Mouse (Mus musculus) brain, adult 2 months (tissue): ENCODE measurements at regions not wholly inside any gene's neighbourhood (a gene's known extent, or its start where the extent isn't known, plus 50 kb on each side); places are given as distances from the start of the nearest gene placed in this dataset.
A peak's percentile ranks its signal among the peaks of the same experiment; 100 is the strongest.

Experiments
- DNase-seq: peaks from one replicate; pipeline ENCODE4 v3.0.0; 2011; ENCODE audit warnings: low read depth, low spot score

GRCm38 (mm10) chr12:92509494-92509893, 660.5 kb upstream of the Sel1l start:
- no peak for DNase-seq

- peak; percentile 79 for DNase-seq
Observed at GRCm38 (mm10) chr12:92508796-92509489, 660.0 kb upstream of the Sel1l start.

- no peak for DNase-seq
Observed at GRCm38 (mm10) chr12:92483984-92484383, 635.0 kb upstream of the Sel1l start.

GRCm38 (mm10) chr12:92474293-92475062, 625.5 kb upstream of the Sel1l start:
- no peak for DNase-seq

DNA sequence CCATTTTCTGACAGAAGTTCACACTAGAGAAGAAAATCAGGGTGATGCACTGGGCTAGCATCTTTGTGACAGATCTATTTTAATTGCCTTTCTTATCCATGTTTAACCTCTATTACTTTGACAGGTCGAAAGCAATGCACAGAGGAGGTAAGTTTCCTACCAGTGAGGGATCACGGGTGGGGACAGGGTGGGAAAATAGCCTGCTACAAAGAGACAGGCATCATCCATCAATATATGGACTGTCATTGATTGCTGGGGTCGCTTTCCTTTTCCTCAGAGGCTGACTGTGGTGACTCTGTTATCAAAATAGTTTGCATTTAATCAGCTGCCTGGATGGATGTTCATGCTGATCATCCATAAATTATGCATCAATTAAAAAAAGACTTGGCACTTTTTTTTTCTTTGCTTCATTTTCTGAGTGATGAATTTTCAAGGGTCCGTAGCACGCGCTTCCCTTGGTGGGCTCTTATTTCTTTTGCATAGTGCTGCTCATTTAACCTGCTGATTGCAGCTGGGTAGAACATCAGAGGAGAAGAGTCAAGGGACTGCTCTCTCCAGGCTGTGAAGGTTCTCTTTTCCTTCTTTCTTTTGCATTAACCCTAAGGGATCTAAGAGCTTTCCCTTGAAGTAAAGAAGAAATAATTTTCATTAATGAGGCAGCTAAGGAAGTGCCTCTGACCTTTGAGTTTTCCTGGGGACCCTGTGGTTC, 602.3 kb upstream of the Sel1l start:
- DNase-seq: no peak

GRCm38 (mm10) chr12:92418458-92418857, 569.5 kb upstream of the Sel1l start:
- DNase-seq: no peak

DNA sequence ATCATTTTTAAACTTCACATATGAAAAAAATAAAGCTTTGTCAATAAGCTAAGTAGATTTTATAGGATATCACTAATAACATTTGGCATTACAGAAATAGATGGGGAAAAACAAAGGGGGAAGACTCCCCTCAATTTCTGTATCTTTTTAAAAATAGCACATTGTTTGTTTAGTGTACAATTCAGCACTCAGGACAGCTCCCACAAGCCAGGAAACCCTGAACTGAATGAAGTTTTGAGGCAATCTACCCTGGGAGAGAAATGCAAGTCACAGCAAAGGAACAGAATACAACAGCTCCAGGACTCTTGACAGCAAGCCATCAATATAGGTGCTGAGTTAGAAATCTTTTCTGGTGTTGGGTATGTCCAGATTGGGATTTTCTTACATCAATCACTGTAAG, 556.5 kb upstream of the Sel1l start:
- no peak for DNase-seq

GRCm38 (mm10) chr12:92400987-92401386, 552.0 kb upstream of the Sel1l start:
- peak; percentile 43 for DNase-seq

DNA sequence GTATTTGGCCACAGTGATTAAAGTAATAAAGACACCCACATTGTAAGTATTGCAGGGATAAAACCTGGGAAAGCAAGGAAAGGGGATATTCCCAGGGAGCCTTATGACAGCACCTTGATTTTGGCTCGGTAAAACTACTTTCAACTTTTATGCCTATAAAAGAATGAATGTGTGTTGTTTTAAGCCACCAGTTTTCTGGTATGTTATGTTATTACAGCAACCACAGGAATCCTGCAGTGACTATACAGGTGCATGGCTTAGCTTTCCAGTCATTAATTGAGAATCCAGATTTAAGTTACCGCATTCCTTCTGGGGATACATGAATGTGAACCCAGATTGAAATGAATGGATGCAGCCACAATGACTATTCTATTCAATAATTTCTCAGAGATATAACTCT, 537.2 kb upstream of the Sel1l start:
- DNase-seq: no peak

DNA sequence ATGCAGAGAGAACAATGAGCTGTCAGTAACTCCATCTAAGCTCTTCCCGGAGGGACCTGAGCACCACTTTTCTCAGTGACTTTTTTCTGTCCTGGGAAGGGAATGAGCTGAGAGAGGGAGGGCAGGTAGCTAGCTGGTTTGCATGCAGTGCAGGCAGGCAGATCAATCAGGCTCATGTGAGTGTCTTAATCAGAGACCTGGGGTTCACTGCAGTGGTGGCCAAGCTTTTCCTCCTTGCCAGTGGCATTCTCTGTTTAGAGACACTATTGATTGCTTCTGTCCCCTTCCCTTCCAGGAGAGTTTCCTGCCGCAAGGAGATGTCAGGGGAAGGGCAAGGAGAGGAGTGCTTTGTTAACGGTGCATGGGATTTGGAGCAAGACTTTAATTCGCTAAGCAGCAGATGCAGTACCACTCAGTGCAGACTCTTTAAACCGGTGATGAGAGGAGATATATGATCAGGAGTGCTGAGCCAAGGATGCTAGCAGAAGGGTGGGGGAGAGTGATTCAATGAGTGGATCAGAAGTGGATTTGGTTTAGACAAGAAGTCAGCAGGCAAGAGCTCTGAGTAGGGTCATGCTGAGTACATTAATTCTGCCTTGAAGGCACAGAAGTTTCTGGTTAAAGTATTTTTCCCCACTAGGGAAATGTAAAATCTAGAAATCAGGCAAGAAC, 535.4 kb upstream of the Sel1l start:
- peak; percentile 3 for DNase-seq

GRCm38 (mm10) chr12:92379130-92379529, 530.2 kb upstream of the Sel1l start:
- peak; percentile 40 for DNase-seq

GRCm38 (mm10) chr12:92365926-92366325, 517.0 kb upstream of the Sel1l start:
- no peak for DNase-seq

- DNase-seq: no peak
Observed at GRCm38 (mm10) chr12:92353386-92354257, 504.7 kb upstream of the Sel1l start.

DNA sequence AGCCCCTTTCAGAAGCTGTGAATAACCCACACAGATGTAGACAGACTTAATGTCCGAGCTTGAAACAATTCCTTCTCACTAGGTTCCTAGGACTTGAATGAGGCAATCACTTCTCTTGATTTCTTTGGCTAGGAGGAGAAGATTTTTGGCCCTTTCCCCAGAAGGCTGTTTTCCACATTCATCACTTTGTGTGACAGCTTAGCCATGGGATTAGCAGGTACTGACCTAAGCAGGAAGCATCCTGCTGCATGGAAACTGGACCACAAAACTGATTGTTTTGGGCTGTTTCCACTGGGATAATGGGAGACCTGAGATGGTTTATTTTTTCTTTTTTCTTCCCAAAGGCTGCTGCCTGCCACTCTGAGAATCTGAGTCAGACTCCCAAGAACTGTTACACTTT, 469.3 kb upstream of the Sel1l start:
- DNase-seq: peak; percentile 7

GRCm38 (mm10) chr12:92317609-92318008, 468.7 kb upstream of the Sel1l start:
- DNase-seq: no peak

- DNase-seq: no peak
Observed at GRCm38 (mm10) chr12:92316285-92316684, 467.3 kb upstream of the Sel1l start.

DNA sequence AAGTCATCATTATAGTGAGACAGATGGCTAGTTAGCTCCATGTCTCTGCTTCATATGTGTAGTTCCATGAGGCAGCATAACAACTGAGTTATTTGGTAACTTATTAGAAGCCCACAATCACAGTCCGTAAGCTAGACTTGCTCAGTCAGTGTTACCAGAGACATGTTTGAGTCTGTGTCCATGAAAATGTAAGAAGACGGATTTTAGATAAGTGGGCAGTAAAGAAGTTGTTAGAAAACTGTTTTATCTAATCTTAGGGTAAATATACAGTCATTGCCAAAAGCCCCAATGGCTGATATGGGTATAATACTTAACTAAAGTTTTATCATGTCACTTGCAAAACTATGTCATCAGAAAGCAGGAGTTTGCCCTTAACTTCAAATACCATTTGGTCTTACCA, 466.9 kb upstream of the Sel1l start:
- DNase-seq: no peak

DNA sequence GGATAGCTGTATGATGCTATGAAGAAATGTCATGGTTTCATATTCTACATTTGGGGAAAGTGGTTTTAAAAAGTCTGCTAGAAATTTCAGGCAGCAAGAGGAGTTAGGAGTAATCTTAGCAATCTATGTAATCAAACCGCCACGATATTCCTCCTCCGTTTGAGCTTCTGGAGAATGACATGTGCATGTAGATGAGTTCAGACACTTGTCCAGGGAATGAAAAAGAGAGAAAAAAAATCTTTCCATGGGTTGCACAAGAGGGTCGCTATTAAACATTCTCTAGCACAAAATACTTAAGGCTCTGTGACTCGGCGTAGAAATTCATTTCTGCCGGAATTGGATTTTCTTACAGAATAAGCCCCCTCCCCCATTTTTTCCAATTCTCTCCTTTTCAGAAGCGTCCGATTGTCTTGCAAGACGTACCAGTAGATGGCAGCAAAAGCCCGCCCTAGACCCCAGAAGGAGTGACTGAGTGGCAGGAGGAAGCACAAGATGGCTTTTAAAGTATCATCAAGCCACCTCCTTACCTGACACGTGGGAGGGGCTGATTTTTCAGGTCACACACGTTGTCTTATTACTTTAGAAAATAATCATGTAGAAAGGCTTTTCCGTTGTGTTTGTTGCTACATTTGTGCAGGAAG, 454.1 kb upstream of the Sel1l start:
- peak; percentile 91 for DNase-seq

DNA sequence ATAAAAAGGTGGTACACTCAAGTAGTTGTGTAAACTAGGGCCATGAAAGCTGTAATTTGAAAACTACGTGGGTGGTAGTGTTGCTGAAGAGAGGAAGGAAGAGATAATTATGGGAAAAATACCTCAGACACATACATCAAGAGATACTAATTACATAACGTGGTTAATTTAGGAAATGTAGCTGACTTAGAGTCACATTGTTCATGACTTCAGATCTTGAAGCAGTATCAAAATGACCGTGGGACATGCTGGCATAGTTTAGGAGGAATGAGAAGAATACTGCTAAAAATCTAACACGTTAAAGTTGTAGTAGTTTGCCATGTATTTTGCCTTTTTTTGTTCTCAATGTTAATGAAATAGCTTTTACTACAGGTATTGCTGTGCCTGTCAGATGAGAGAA, 445.9 kb upstream of the Sel1l start:
- peak; percentile 24 for DNase-seq

DNA sequence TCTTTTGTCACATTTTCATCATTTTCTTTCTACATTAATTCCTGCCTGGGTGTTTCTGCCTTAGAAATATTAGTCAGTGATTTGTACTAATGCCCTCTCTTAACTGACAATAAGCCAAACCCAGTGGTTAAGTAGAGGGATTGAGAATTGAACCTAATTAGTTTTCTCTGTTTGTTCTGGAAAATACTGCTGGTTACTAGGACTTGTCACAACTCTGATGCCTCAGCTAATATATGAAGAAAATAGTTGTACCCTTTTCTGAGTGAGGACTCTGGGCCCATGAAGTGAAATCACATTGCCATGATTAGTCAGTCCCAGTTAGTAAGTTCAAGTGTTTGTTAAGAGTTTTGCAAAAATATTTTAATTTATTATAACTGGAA, 444.4 kb upstream of the Sel1l start:
- no peak for DNase-seq
